Mouse (Mus musculus): ENCODE data around the gene Tagap. TPM values are rescaled to one million over a fixed set of nuclear protein-coding genes. Genes with fewer than 3 reads are reported as not detected.
A peak's percentile ranks its signal among the peaks of the same experiment; 100 is the strongest.

The Tagap gene
- total and polyA plus RNA-seq, 3 experiments = 14.2 to 20.9 (median 16.3) TPM

GRCm38 (mm10) chr17:7877878-7878277 lies 47.9 kb upstream of the Tagap start:
- Histone ChIP-seq H3K4me2 (ENCODE audit: insufficient read depth, low read depth, poor library complexity, severe bottlenecking) (peak overlapping the region; percentile 25; the same call in 1 of the 2 replicates), H3K79me2 (replicated peaks; ENCODE audit: control insufficient read depth, extremely low read depth, insufficient read depth, poor library complexity, severe bottlenecking) (no peaks in the 10 kb centered on the region), H3K4me3 (replicated peaks in 1 of 3; ENCODE audit: low read depth in 2 of 3, low read length in 2 of 3, poor library complexity in 1 of 3) (peak overlapping the region in 2 of 3 experiments; percentile 17 to 29), H3K4me1 (ENCODE audit: control insufficient read depth in 1 of 2, insufficient read depth in 2 of 2) (peaks cover 28 to 77% of the 10 kb centered on the region in 2 experiments), H3K36me3 (replicated peaks in 1 of 2; ENCODE audit: control insufficient read depth in 1 of 2, insufficient read depth in 1 of 2, low read length in 1 of 2) (no peaks in the 10 kb centered on the region), H3K27ac (ENCODE audit: insufficient read depth, low read depth) (peak overlapping the region; percentile 94), H3K27me3 (replicated peaks) (no peaks in the 10 kb centered on the region), H3K9me3 (replicated peaks; ENCODE audit: low read length) (peaks cover 7% of the 10 kb centered on the region), H3K9ac (ENCODE audit: insufficient read depth, low read depth) (no peak overlapping the region; the same call in 1 of the 2 replicates)
- TF ChIP-seq KAT2A (IDR thresholded peaks at IDR 0.05; ENCODE audit: insufficient replicate concordance, low read length) (no peak), EP300 (IDR thresholded peaks at IDR 0.05; ENCODE audit: low read length) (peak; percentile 58), MEF2A (IDR thresholded peaks at IDR 0.05; ENCODE audit: borderline replicate concordance, low read depth, low read length) (peak; percentile 62; the same call in 1 of the 2 replicates), SIN3A (IDR thresholded peaks at IDR 0.05; ENCODE audit: low read length) (no peak), E2F4 (IDR thresholded peaks at IDR 0.05; ENCODE audit: insufficient replicate concordance, low read depth, low read length) (no peak), USF2 (conservative IDR thresholded peaks at IDR 0.05; ENCODE audit: low read depth, low read length) (no peak), TCF12 (IDR thresholded peaks at IDR 0.05; ENCODE audit: low read depth, low read length) (peak; percentile 57), BHLHE40 (IDR thresholded peaks at IDR 0.05; ENCODE audit: low read depth, low read length) (peak; percentile 51), HCFC1 (IDR thresholded peaks at IDR 0.05; ENCODE audit: low read depth, low read length) (peak; percentile 27; the same call in 1 of the 2 replicates), UBTF (IDR thresholded peaks at IDR 0.05; ENCODE audit: low read depth, low read length) (0 out of 2 replicates have a peak, but pooled peaks have one; percentile 30), IRF4 (IDR thresholded peaks at IDR 0.05; ENCODE audit: low read depth, low read length) (peak; percentile 73; the same call in 1 of the 2 replicates), ETS1 (conservative IDR thresholded peaks at IDR 0.05; ENCODE audit: low read depth, low read length) (peak; percentile 77), RCOR1 (conservative IDR thresholded peaks at IDR 0.05; ENCODE audit: low read depth, low read length) (no peak), CHD2 (IDR thresholded peaks at IDR 0.05; ENCODE audit: low read length) (0 out of 2 replicates have a peak, but pooled peaks have one; percentile 47)
- DNase-seq (ENCODE audit: extremely low read depth) = no peak
- dilution Hi-C loops (cut with MboI; ENCODE audit: extremely low pct_ligation_motif_present, extremely low pct_unique_long_range_greater_than_20kb, low sequenced_read_pairs) = no loop called here
- in situ Hi-C loops (cut with MboI; ENCODE audit: low pct_ligation_motif_present, low pct_unique_long_range_greater_than_20kb, low sequenced_read_pairs) = no loop called here

GRCm38 (mm10) chr17:7879529-7879928 lies 46.3 kb upstream of the Tagap start:
- peak overlapping the region; percentile 22; the same call in 1 of the 2 replicates for H3K4me2 ChIP-seq (ENCODE audit: insufficient read depth, low read depth, poor library complexity, severe bottlenecking)
- H3K27me3 ChIP-seq (replicated peaks) = no peaks in the 10 kb centered on the region
- H3K4me3 ChIP-seq (replicated peaks in 1 of 3; ENCODE audit: low read depth in 2 of 3, low read length in 2 of 3, poor library complexity in 1 of 3) = no peak overlapping the region
- H3K9ac ChIP-seq (ENCODE audit: insufficient read depth, low read depth) = no peak overlapping the region
- no peaks in the 10 kb centered on the region for H3K9me3 ChIP-seq (replicated peaks; ENCODE audit: low read length)
- no peaks in the 10 kb centered on the region for H3K79me2 ChIP-seq (replicated peaks; ENCODE audit: control insufficient read depth, extremely low read depth, insufficient read depth, poor library complexity, severe bottlenecking)
- no peaks in the 10 kb centered on the region for H3K36me3 ChIP-seq (replicated peaks in 1 of 2; ENCODE audit: control insufficient read depth in 1 of 2, insufficient read depth in 1 of 2, low read length in 1 of 2)
- H3K4me1 ChIP-seq (ENCODE audit: control insufficient read depth in 1 of 2, insufficient read depth in 2 of 2) = peaks cover 24 to 64% of the 10 kb centered on the region in 2 experiments
- no peak for TF ChIP-seq JUND (conservative IDR thresholded peaks at IDR 0.05; ENCODE audit: low read depth, low read length)
- TF ChIP-seq IRF4 (IDR thresholded peaks at IDR 0.05; ENCODE audit: low read depth, low read length) = peak; percentile 32; the same call in 1 of the 2 replicates
- no peak for TF ChIP-seq ZC3H11A (IDR thresholded peaks at IDR 0.05; ENCODE audit: low read depth, low read length)
- TF ChIP-seq MEF2A (IDR thresholded peaks at IDR 0.05; ENCODE audit: borderline replicate concordance, low read depth, low read length) = peak; percentile 93
- TF ChIP-seq EP300 (IDR thresholded peaks at IDR 0.05; ENCODE audit: low read length) = peak; percentile 53; the same call in 1 of the 2 replicates
- TF ChIP-seq ZNF384 (IDR thresholded peaks at IDR 0.05; ENCODE audit: low read depth, low read length) = peak; percentile 53
- TF ChIP-seq MAZ (IDR thresholded peaks at IDR 0.05; ENCODE audit: low read depth, low read length) = 0 out of 2 replicates have a peak, but pooled peaks have one; percentile 20
- TF ChIP-seq CHD2 (IDR thresholded peaks at IDR 0.05; ENCODE audit: low read length) = no peak
- TF ChIP-seq CHD1 (IDR thresholded peaks at IDR 0.05; ENCODE audit: low read depth, low read length) = peak; percentile 97
- TF ChIP-seq BHLHE40 (IDR thresholded peaks at IDR 0.05; ENCODE audit: low read depth, low read length) = peak; percentile 63
- in situ Hi-C loops (cut with MboI; ENCODE audit: low pct_ligation_motif_present, low pct_unique_long_range_greater_than_20kb, low sequenced_read_pairs) (no loop called here), dilution Hi-C loops (cut with MboI; ENCODE audit: extremely low pct_ligation_motif_present, extremely low pct_unique_long_range_greater_than_20kb, low sequenced_read_pairs) (no loop called here)
- DNase-seq (ENCODE audit: extremely low read depth) = no peak
- H3K27ac ChIP-seq (ENCODE audit: insufficient read depth, low read depth) = no peak overlapping the region
